Comparison of ENCODE assay signal across 19 mouse cellular contexts in the genomic region with DNA sequence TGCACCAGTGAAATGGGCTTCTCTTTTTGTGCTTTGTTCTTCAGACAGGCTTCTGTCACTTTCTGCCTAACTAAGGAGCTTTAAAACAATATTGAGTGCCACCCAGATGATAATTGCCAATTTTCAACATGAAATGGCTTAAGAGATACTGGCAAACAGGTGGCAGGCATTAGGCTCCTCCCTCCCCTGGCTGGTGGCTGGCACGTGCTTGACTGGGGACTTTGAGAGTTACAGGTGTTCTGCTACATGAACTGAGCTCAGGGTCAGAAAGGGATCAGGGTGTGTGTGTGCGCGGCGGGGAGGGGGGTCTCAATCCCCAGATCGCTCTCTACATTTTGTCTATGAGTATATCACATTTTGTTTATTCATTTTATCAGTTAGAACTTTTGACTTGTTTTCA.
"Had no signal": no experiment of that assay in that cellular context is flagged by ENCODE, and none has a peak within 500 bp of the region (broad histone marks: within the 10 kb centered on the region; RNA-seq: fewer than 3 reads in every experiment).

No protein-coding gene starts in this region.

- H3K36me3 ChIP-seq: kidney, embryonic 15.5 days; limb, embryonic 10.5 days; limb, embryonic 13.5 days; liver, embryonic 13.5 days; midbrain, embryonic 12.5 days; neural tube, embryonic 13.5 days; stomach, embryonic 15.5 days had no signal

- ATAC-seq: hindbrain, embryonic 16.5 days; intestine, embryonic 16.5 days; midbrain, embryonic 16.5 days had no signal

- H3K27me3 ChIP-seq: liver, embryonic 13.5 days; stomach, embryonic 15.5 days had no signal

- H3K4me2 ChIP-seq: kidney, embryonic 15.5 days; limb, embryonic 13.5 days; liver, embryonic 13.5 days; midbrain, embryonic 12.5 days; neural tube, embryonic 13.5 days; stomach, embryonic 15.5 days had no signal

- H3K9ac ChIP-seq: kidney, embryonic 15.5 days; limb, embryonic 13.5 days; liver, embryonic 13.5 days; midbrain, embryonic 12.5 days; neural tube, embryonic 13.5 days; stomach, embryonic 15.5 days had no signal

- DNase-seq: kidney, adult 8-10 months; kidney, postnatal 10 days; kidney, postnatal 4 days; liver; liver, embryonic 13.5 days; lung, adult 2 months; lung, postnatal 14 days; lung, postnatal 4 days; retina, postnatal 1 day had no signal

- H3K27ac ChIP-seq: kidney, embryonic 15.5 days; limb, embryonic 10.5 days; limb, embryonic 13.5 days; liver, embryonic 13.5 days; midbrain, embryonic 12.5 days; neural tube, embryonic 13.5 days; stomach, embryonic 15.5 days had no signal

- H3K4me3 ChIP-seq: kidney, embryonic 15.5 days; limb, embryonic 10.5 days; limb, embryonic 13.5 days; liver, embryonic 13.5 days; midbrain, embryonic 12.5 days; myocyte; neural tube, embryonic 13.5 days; stomach, embryonic 15.5 days had no signal

- H3K9me3 ChIP-seq: kidney, embryonic 15.5 days; limb, embryonic 10.5 days; limb, embryonic 13.5 days; liver, embryonic 13.5 days; midbrain, embryonic 12.5 days; neural tube, embryonic 13.5 days; stomach, embryonic 15.5 days had no signal
